Mouse (Mus musculus): ENCODE results near the gene Fbxo42.

Fbxo42 gene

GRCm38 (mm10) chr4:141249383-141249782, 101.7 kb downstream of the Fbxo42 start:
- no peak for DNase-seq (ENCODE audit: low read depth, low spot score)

GRCm38 (mm10) chr4:141251071-141251470, 103.4 kb downstream of the Fbxo42 start:
- no peak for DNase-seq (ENCODE audit: low read depth, low spot score)

GRCm38 (mm10) chr4:141252641-141253040, 104.9 kb downstream of the Fbxo42 start:
- DNase-seq (ENCODE audit: low read depth, low spot score): no peak
